In genomic region chr2:60086197-60086903, GRCm38 (mm10) we compare ENCODE assay signal across 8 mouse cellular contexts.
DNase-seq lines count a peak whose midpoint lies in the region; ATAC-seq and TF ChIP-seq lines count a peak whose summit lies in the region.

No protein-coding gene starts in this region.

- no peaks in the 10 kb centered on the region for H3K9me3 ChIP-seq in embryonic facial prominence, embryonic 14.5 days (ENCODE audit: control insufficient read depth, low read length)
- H3K9me3 ChIP-seq in embryonic facial prominence, embryonic 10.5 days, result no peaks in the 10 kb centered on the region
- H3K9me3 ChIP-seq in hindbrain, embryonic 10.5 days, result no peaks in the 10 kb centered on the region
- no peaks in the 10 kb centered on the region for H3K9me3 ChIP-seq in stomach, postnatal 0 days (ENCODE audit: control insufficient read depth, low read length)

- H3K9ac ChIP-seq in embryonic facial prominence, embryonic 14.5 days (ENCODE audit: low read depth, low read length), result no peak overlapping the region
- H3K9ac ChIP-seq in stomach, postnatal 0 days (ENCODE audit: low read length), result no peak overlapping the region

- peaks cover 8% of the 10 kb centered on the region; the same call in 1 of the 2 replicates for H3K4me1 ChIP-seq in embryonic facial prominence, embryonic 14.5 days (ENCODE audit: control insufficient read depth, insufficient read depth, low read length)
- peaks cover 37% of the 10 kb centered on the region for H3K4me1 ChIP-seq in embryonic facial prominence, embryonic 10.5 days
- H3K4me1 ChIP-seq in hindbrain, embryonic 10.5 days (replicated peaks), result peaks cover 38% of the 10 kb centered on the region
- H3K4me1 ChIP-seq in stomach, postnatal 0 days (replicated peaks; ENCODE audit: control insufficient read depth, insufficient read depth), result no peaks in the 10 kb centered on the region

- no peak overlapping the region for H3K4me3 ChIP-seq in embryonic facial prominence, embryonic 14.5 days (ENCODE audit: low read depth, low read length)
- H3K4me3 ChIP-seq in embryonic facial prominence, embryonic 10.5 days, result no peak overlapping the region
- H3K4me3 ChIP-seq in hindbrain, embryonic 10.5 days, result no peak overlapping the region
- H3K4me3 ChIP-seq in stomach, postnatal 0 days (ENCODE audit: low read depth, low read length), result no peak overlapping the region

- H3K27ac ChIP-seq in embryonic facial prominence, embryonic 14.5 days (replicated peaks; ENCODE audit: low read depth, low read length), result 0 out of 2 replicates have a peak overlapping the region, but pooled peaks have one; percentile 13
- no peak overlapping the region for H3K27ac ChIP-seq in embryonic facial prominence, embryonic 10.5 days (replicated peaks)
- no peak overlapping the region for H3K27ac ChIP-seq in hindbrain, embryonic 10.5 days
- no peak overlapping the region for H3K27ac ChIP-seq in stomach, postnatal 0 days (replicated peaks)

- 77% methylated on average over 8 of the region's 8 CpGs for WGBS in embryonic facial prominence, embryonic 14.5 days
- WGBS in embryonic facial prominence, embryonic 10.5 days, result 80% methylated on average over 8 of the region's 8 CpGs
- 82% methylated on average over 8 of the region's 8 CpGs for WGBS in hindbrain, embryonic 10.5 days
- 58% methylated on average over 8 of the region's 8 CpGs for WGBS in stomach, postnatal 0 days

- TF ChIP-seq EP300 in stomach, postnatal 0 days (optimal IDR thresholded peaks at IDR 0.05), result no peak

- ATAC-seq in embryonic facial prominence, embryonic 14.5 days (ENCODE audit: low read depth), result no peak
- no peak for ATAC-seq in stomach, postnatal 0 days (ENCODE audit: low FRiP score, low TSS enrichment)

- peak; percentile 34 for DNase-seq in embryonic facial prominence, embryonic 14.5 days (ENCODE audit: low spot score)
- no peak for DNase-seq in embryonic facial prominence, embryonic 10.5 days (ENCODE audit: low spot score)
- peak; percentile 88 for DNase-seq in Muller cell, postnatal 12 days (ENCODE audit: inconsistent ontology term)
- DNase-seq in gonadal fat pad, adult 2 months (ENCODE audit: low read depth), result peak; percentile 94
- DNase-seq in lung, adult 18-20 months, result peak; percentile 85 to 90
- no peak for DNase-seq in hindbrain, embryonic 10.5 days (ENCODE audit: low spot score)
- no peak for DNase-seq in spleen, adult 18-20 months
- no peak for DNase-seq in stomach, postnatal 0 days (ENCODE audit: low spot score)

- TF ChIP-seq CTCF in stomach, postnatal 0 days (IDR thresholded peaks at IDR 0.05; ENCODE audit: low read depth), result no peak

- no peaks in the 10 kb centered on the region for H3K27me3 ChIP-seq in embryonic facial prominence, embryonic 14.5 days (replicated peaks; ENCODE audit: control insufficient read depth, insufficient read depth, low read length)
- no peaks in the 10 kb centered on the region for H3K27me3 ChIP-seq in embryonic facial prominence, embryonic 10.5 days (replicated peaks; ENCODE audit: low read depth, poor library complexity, severe bottlenecking)
- no peaks in the 10 kb centered on the region for H3K27me3 ChIP-seq in hindbrain, embryonic 10.5 days (ENCODE audit: insufficient read depth, poor library complexity, severe bottlenecking)
- H3K27me3 ChIP-seq in stomach, postnatal 0 days (ENCODE audit: control insufficient read depth, insufficient read depth, low read length), result no peaks in the 10 kb centered on the region

- no peaks in the 10 kb centered on the region for H3K36me3 ChIP-seq in embryonic facial prominence, embryonic 14.5 days (ENCODE audit: control insufficient read depth, insufficient read depth, low read length)
- H3K36me3 ChIP-seq in embryonic facial prominence, embryonic 10.5 days (replicated peaks), result peaks cover 12% of the 10 kb centered on the region
- H3K36me3 ChIP-seq in hindbrain, embryonic 10.5 days, result peaks cover 10% of the 10 kb centered on the region
- no peaks in the 10 kb centered on the region for H3K36me3 ChIP-seq in stomach, postnatal 0 days (ENCODE audit: control insufficient read depth, insufficient read depth, low read length)

- no peak overlapping the region for H3K4me2 ChIP-seq in embryonic facial prominence, embryonic 14.5 days (ENCODE audit: low read depth, low read length)
- no peak overlapping the region for H3K4me2 ChIP-seq in stomach, postnatal 0 days (replicated peaks; ENCODE audit: low read depth)

Comparison
In these comparisons a context has a peak if more than half of its experiments do, and no peak if none do; other contexts are left out.
1. DNase-seq: peak in embryonic facial prominence, embryonic 14.5 days (single experiment), Muller cell, postnatal 12 days (single experiment), gonadal fat pad, adult 2 months (single experiment) and lung, adult 18-20 months (2 of 2); none in embryonic facial prominence, embryonic 10.5 days (single experiment), hindbrain, embryonic 10.5 days (single experiment), spleen, adult 18-20 months (0 of 2) and stomach, postnatal 0 days (single experiment).